Mouse (Mus musculus): ENCODE data around the gene Gata3. TPM values are rescaled to one million over a fixed set of nuclear protein-coding genes. Genes with fewer than 3 reads are reported as not detected.

The Gata3 gene
- 85.2 TPM for polyA plus RNA-seq (2017; shearing (Covaris generic))

GRCm38 (mm10) chr2:9889651-9890183 lies at the start of gene Gata3:
Gata3 (minus strand) TSS chr2:9890034.

GRCm38 (mm10) chr2:9888913-9889650 lies 752 bp downstream of the Gata3 start, which contains the start of gene 9230102O04Rik:
9230102O04Rik (minus strand) TSS chr2:9889540.

GRCm38 (mm10) chr2:9881051-9881591 lies 8.7 kb downstream of the Gata3 start, which contains the start of gene 4930412O13Rik:
4930412O13Rik (plus strand) TSS chr2:9881252.

Other genes with a start within 250 kb of the Gata3 start
- gene 4930412O13Rik, start 8.8 kb downstream of the Gata3 start, polyA plus RNA-seq (2017; shearing (Covaris generic)): not detected
- 0.67 TPM for gene 9230102O04Rik, start 494 bp downstream of the Gata3 start, polyA plus RNA-seq (2017; shearing (Covaris generic))
- 21.2 TPM for gene Taf3, start 158.6 kb upstream of the Gata3 start, polyA plus RNA-seq (2017; shearing (Covaris generic))
- 519 TPM for gene Atp5c1, start 190.5 kb upstream of the Gata3 start, polyA plus RNA-seq (2017; shearing (Covaris generic))
- gene Kin, start 190.6 kb upstream of the Gata3 start, polyA plus RNA-seq (2017; shearing (Covaris generic)): 44.1 TPM
- not detected for gene Itih2, start 241.4 kb upstream of the Gata3 start, polyA plus RNA-seq (2017; shearing (Covaris generic))

Data from CD4-positive, CD25-positive, alpha-beta regulatory T cell, adult 9 weeks (primary cell).